Mouse (Mus musculus): ENCODE measurements around the gene Gab2.
A peak's percentile ranks its signal among the peaks of the same experiment; 100 is the strongest.

Gab2 gene

GRCm38 (mm10) chr7:97082219-97083101 lies 1.1 kb downstream of the Gab2 start:
- TF ChIP-seq GATA4 (IDR thresholded peaks at IDR 0.05; ENCODE audit: insufficient replicate concordance, low read length) = peak; percentile 40; the same call in 1 of the 2 replicates

DNA sequence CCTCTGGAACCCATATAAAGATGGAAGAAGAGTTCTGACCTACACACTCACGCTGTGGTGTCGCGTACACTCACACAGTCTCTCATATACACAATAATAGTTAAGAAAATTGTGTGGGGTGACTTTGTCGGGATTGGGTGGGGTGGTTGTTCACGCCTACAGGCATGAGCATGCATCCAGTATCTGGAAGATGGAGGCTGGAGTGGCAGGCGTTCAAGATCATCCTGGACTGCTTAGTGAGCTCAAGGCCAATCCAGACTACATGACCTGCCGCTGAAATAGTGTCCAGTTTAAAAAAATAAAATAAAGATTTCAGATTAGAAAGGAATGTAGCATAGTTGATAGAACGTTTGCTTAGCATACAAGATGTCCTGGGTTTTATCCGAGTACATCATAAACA lies 2.2 kb downstream of the Gab2 start:
- TF ChIP-seq GATA4 (IDR thresholded peaks at IDR 0.05; ENCODE audit: insufficient replicate concordance, low read length) = no peak

DNA sequence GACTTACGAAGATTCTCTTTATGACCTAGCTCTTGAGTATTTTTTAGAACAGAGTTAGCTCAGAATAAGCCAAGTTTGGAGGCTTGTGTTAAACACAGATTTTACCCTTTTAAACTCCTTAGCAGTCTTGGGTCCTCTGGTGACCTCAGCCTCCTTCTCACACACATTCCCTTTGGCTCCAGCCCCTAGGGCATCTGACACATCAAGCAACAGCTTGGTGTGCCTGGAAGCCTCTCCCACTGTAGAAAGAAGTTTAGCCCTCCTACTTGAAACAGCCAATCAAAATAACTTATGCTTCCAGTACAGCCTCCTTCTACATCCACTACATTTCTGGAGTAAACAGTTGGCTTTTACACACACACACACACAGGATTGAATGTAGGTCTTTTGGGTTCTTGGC lies 2.8 kb downstream of the Gab2 start:
- no peak for TF ChIP-seq GATA4 (IDR thresholded peaks at IDR 0.05; ENCODE audit: insufficient replicate concordance, low read length)

DNA sequence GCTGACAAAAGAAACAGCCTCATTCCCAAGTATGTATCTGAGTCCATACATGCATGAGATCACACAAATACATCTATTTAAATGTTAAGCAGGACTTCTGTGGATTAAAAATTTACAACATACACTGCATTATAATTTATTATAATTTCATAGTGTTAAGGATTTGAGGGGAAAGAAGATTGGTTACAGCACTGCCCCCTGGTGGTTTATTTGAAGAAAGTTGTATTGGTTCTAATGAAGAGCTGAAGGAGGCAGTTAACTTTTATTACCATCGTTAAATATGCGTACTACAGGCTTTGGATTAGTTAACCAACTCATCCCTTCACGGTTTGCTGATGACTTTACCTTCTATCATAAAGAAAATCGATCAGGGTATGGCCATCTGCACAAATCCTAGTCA lies 3.9 kb downstream of the Gab2 start:
- no peak for TF ChIP-seq GATA4 (IDR thresholded peaks at IDR 0.05; ENCODE audit: insufficient replicate concordance, low read length)

DNA sequence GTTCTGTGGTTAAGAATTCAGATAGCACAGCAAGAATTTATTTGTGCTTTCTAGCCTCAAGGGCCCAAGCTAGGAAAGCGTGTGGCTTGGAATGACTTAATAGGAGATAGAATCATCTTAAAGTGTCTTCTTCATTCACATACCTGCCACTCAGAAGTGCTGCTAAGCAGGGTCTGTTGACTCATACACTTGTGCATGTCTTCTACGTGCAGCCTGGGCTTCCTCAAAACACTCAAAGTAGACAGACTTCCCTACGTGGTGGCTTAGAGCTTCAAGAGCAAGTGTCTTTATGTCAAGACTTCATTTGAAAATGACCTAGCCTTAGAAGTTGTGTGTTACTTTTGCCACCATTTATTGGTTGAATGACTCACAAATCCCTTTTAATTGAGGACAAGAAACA lies 12.9 kb downstream of the Gab2 start:
- TF ChIP-seq GATA4 (IDR thresholded peaks at IDR 0.05; ENCODE audit: insufficient replicate concordance, low read length) = no peak

DNA sequence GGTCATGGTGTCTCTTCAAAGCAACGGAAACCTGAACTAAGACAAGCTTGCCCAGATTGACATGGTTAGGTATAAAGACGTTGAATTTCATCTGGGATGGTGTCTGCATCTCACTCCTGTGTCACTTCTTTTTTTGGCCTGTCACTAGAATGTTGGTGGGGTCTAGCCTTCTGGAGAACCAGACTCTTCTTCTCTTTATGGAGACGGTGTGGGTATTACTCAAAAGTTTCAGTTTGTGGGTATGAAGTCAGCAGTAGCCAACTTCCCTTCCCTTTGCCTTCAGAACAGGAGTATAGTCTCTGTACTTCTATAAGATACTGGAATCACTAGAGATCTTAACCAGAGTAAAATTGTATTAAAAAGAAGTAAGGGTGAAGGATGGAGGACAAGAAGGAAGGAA lies 26.7 kb downstream of the Gab2 start:
- no peak for TF ChIP-seq GATA4 (IDR thresholded peaks at IDR 0.05; ENCODE audit: insufficient replicate concordance, low read length)

DNA sequence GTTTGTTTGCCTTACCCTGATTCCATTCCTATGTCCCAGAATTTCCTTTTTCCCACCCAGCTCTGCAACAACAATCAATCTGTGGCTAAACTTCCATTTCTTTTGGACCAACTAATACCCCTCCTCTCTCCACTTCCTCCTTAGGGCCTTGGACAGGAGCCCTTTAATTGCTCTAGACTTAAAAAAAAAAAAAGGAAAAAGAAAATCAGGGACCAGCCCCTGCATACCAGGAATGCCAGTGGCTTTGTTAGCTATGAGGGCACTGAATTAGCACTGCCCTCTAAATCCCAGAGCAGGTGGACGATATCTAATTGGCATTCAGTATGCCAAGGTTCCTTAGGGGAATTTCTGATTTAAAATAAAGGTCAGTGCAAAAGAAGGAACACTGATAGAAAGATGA lies 47.6 kb downstream of the Gab2 start:
- no peak for TF ChIP-seq GATA4 (IDR thresholded peaks at IDR 0.05; ENCODE audit: insufficient replicate concordance, low read length)

- no peak for TF ChIP-seq GATA4 (IDR thresholded peaks at IDR 0.05; ENCODE audit: insufficient replicate concordance, low read length)
These were observed 55.1 kb downstream of the Gab2 start for GRCm38 (mm10) chr7:97136453-97136852.

- no peak for TF ChIP-seq GATA4 (IDR thresholded peaks at IDR 0.05; ENCODE audit: insufficient replicate concordance, low read length)
These were observed 69.9 kb downstream of the Gab2 start for GRCm38 (mm10) chr7:97151082-97151813.

GRCm38 (mm10) chr7:97154756-97155487 lies 73.5 kb downstream of the Gab2 start:
- no peak for TF ChIP-seq GATA4 (IDR thresholded peaks at IDR 0.05; ENCODE audit: insufficient replicate concordance, low read length)

- no peak for TF ChIP-seq GATA4 (IDR thresholded peaks at IDR 0.05; ENCODE audit: insufficient replicate concordance, low read length)
These were observed 82.9 kb downstream of the Gab2 start for GRCm38 (mm10) chr7:97164261-97164660.

DNA sequence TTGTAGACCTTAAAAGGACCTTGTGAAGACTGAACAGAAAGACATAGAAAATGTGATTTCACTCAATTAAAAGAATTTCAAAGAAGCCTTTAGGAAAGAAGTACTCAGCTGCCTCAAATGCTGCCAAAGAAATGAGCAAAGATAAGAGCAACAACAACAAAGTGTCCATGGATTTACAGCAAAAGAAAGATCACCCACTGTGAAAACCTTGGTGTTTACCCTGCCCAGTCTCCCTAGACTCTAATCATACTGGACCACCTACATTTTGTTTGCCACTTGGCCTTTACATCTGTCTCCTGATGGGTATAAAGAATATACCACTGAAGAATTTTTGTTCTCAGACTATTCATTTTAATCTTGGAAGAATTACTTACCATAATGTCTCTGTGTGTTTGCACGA lies 89.7 kb downstream of the Gab2 start:
- TF ChIP-seq GATA4 (IDR thresholded peaks at IDR 0.05; ENCODE audit: insufficient replicate concordance, low read length) = no peak

DNA sequence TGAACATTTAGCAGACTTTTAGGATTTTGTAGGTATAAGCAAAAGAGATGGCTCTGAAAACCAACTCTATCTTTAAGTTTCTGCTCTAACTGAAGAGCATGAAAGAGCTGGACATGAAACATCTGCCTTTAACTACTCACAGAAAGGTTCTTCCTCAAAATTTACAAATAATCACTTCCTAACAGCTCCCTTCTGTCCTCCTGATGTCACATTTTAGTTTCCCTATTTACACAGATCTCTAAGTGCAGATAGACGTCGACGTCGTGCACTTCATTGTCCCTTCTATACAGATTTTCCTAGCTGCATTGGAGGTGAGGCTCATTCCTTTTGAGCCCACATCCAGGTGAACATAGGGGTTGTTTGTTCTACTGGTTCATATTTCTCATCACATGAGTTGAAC lies 90.3 kb downstream of the Gab2 start:
- TF ChIP-seq GATA4 (IDR thresholded peaks at IDR 0.05; ENCODE audit: insufficient replicate concordance, low read length) = no peak

DNA sequence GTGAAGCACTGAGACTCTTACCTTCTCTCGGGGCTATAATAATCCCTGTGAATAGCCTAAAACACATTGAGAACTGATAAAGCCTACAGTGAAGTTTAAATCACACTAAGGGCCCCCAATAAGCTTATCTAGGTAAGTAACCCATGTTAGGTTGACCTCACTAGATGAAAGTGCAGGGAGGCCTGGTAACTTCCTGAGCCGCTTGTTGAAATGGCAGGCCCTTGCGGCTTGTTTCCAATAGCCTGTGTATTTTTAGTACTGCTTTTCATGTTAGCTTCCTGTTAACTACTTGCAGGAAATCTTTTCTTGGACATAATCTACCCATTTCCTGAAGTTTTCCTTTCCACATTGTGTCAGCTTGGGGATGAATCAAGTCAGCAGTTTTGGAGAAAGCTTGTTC lies 90.7 kb downstream of the Gab2 start:
- peak; percentile 13; the same call in 1 of the 2 replicates for TF ChIP-seq GATA4 (IDR thresholded peaks at IDR 0.05; ENCODE audit: insufficient replicate concordance, low read length)

DNA sequence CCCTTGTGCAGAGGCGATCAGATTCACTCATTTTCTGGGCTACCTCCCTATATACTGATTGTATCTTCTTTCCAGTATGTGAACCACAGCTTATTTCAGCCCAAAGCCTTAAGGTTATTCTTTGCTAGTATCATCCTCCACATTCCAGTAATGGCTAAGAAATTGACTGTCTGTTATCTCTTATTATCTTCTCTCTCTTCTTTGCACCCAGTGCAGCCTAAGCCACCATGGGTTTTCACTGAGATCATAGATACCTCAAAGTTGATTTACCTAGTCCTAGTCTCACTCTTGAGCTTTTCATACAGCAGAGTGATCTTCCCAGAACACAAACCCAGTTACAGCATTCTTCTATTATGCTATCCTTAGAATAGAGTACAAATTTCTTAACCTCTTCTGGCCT lies 100.5 kb downstream of the Gab2 start:
- no peak for TF ChIP-seq GATA4 (IDR thresholded peaks at IDR 0.05; ENCODE audit: insufficient replicate concordance, low read length)

- no peak for TF ChIP-seq GATA4 (IDR thresholded peaks at IDR 0.05; ENCODE audit: insufficient replicate concordance, low read length)
These were observed 102.0 kb downstream of the Gab2 start for GRCm38 (mm10) chr7:97183426-97183825.

Data from liver, adult (tissue).